Mouse (Mus musculus): ENCODE data around the gene Coro7.

DNA sequence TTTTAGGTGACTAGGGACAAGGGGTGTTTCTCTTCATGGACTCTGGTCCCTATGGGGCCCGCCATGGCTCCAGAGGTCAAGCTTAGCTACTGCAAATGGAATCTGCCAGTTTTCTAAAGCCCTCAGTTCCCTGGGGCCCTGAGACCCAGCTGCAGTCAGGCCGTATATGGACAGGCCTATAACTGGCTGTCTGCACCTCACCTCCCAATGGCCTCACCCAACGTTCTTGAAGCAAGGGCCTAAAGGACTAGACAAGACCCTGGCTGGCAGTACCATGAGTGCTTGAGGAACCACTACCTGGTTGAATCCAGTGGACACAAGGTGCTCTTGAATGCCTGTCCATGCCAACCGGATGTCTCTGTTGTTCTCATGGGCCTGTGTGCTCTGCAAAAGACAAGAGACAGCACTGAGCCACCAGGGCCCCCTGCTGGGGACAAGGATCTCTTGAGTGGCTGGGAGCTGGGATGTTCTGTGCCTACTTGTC lies 24.3 kb downstream of the Coro7 start:
- TF ChIP-seq FOSL1 (IDR thresholded peaks at IDR 0.05; ENCODE audit: insufficient read depth, low read length, poor library complexity, severe bottlenecking): no peak
- no peak for TF ChIP-seq CTCF (IDR thresholded peaks at IDR 0.05; ENCODE audit: control insufficient read depth, insufficient read depth, insufficient read length)
